Mouse (Mus musculus) forebrain, embryonic 13.5 days (tissue): ENCODE measurements around the gene Slc26a9. TPM values are rescaled to one million over a fixed set of nuclear protein-coding genes. Genes with fewer than 3 reads are reported as not detected.

Experiments used
- ATAC-seq: fragments of 200-750 bp; cut with Nextera tagmentation; 2 replicates; pipeline ENCODE4 v1.8.0; 2017
- H3K27ac ChIP-seq: fragments of 300-500 bp; sonication (generic); 2 replicates; pipeline ENCODE4 v1.5.1; 2015; ENCODE audit warnings: inconsistent platforms, mild to moderate bottlenecking, moderate library complexity
- H3K27me3 ChIP-seq: fragments of 300-500 bp; sonication (generic); 2 replicates; pipeline ENCODE4 v1.6.1; 2015; ENCODE audit warnings: mild to moderate bottlenecking, inconsistent platforms
- H3K36me3 ChIP-seq: fragments of 300-500 bp; sonication (generic); 2 replicates; pipeline ENCODE4 v1.6.1; 2015; ENCODE audit warnings: mild to moderate bottlenecking, inconsistent platforms; ENCODE audit not compliant: poor library complexity, severe bottlenecking
- H3K4me1 ChIP-seq: fragments of 300-500 bp; sonication (generic); 2 replicates; pipeline ENCODE4 v1.6.1; 2015; ENCODE audit warnings: inconsistent platforms
- H3K4me2 ChIP-seq: fragments of 300-500 bp; sonication (generic); 2 replicates; pipeline ENCODE4 v1.6.1; 2015; ENCODE audit warnings: inconsistent platforms, mild to moderate bottlenecking, moderate library complexity
- H3K4me3 ChIP-seq: fragments of 300-500 bp; sonication (generic); 2 replicates; pipeline ENCODE4 v1.5.1; 2015; ENCODE audit warnings: mild to moderate bottlenecking, inconsistent platforms
- H3K9ac ChIP-seq: fragments of 300-500 bp; sonication (generic); 2 replicates; pipeline ENCODE4 v1.6.1; 2015; ENCODE audit warnings: mild to moderate bottlenecking, inconsistent platforms
- H3K9me3 ChIP-seq: fragments of 300-500 bp; sonication (generic); replicated peaks from 2 replicates; pipeline ENCODE4 v1.6.1; 2016; ENCODE audit warnings: inconsistent platforms
- WGBS: fragments of 180-500 bp; shearing (Covaris S2); methylation state at CpG from one replicate; pipeline ENCODE4 v1.1.7; 2015; 5-methylcytosine and 5-hydroxymethylcytosine counted together
- polyA plus RNA-seq: library from polyadenylated mRNA; unstranded; fragments of >200 nt; fragmentation: Nextera tagmentation; extraction: Ambion mirVana; gene quantifications from 2 replicates; pipeline ENCODE4 v1.2.1, GENCODE M21; 2015

Slc26a9 gene
- polyA plus RNA-seq, 1 experiment from 2014 or later = 0.05 TPM

GRCm38 (mm10) chr1:131714388-131715337 lies 29.2 kb upstream of the Slc26a9 start:
- Histone ChIP-seq H3K4me2 (no peak overlapping the region), H3K4me1 (0 out of 2 replicates have a peak, but pooled peaks cover 3% of the 10 kb centered on the region), H3K27ac (no peak overlapping the region), H3K9ac (no peak overlapping the region), H3K4me3 (no peak overlapping the region), H3K36me3 (no peaks in the 10 kb centered on the region), H3K9me3 (no peaks in the 10 kb centered on the region), H3K27me3 (no peaks in the 10 kb centered on the region)
- WGBS = 69% methylated on average over 20 of the region's 20 CpGs
- no peak for ATAC-seq

- no peaks in the 10 kb centered on the region for H3K9me3 ChIP-seq
- no peak overlapping the region for H3K4me2 ChIP-seq
- no peak overlapping the region for H3K9ac ChIP-seq
- no peaks in the 10 kb centered on the region for H3K36me3 ChIP-seq
- H3K4me1 ChIP-seq = 0 out of 2 replicates have a peak, but pooled peaks cover 3% of the 10 kb centered on the region
- ATAC-seq = no peak
- no peak overlapping the region for H3K4me3 ChIP-seq
- H3K27me3 ChIP-seq = no peaks in the 10 kb centered on the region
- 49% methylated on average over 16 of the region's 16 CpGs for WGBS
- no peak overlapping the region for H3K27ac ChIP-seq
These were observed 24.7 kb upstream of the Slc26a9 start for GRCm38 (mm10) chr1:131718952-131719694.

DNA sequence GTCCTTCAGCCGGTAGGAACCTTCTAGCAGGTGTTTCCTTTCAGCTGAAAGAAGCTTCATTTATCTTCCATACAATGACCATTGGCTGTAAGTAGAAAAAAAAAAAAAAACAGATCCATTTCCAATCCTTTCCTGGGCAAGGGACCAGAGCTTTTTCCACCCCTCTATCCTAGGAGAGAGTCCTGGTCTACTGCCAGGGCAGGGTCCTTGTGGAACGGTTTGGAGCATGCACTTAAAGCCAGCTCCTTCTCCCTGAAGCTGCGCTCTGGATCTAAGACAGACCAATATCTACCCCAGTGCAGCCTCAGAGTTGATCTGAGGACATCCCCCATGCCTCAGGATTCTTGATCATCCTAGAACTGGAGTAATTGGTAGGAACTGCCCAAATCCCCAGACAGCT lies 21.8 kb upstream of the Slc26a9 start:
- H3K9me3 ChIP-seq = no peaks in the 10 kb centered on the region
- no peak overlapping the region for H3K9ac ChIP-seq
- ATAC-seq = no peak
- H3K27me3 ChIP-seq = no peaks in the 10 kb centered on the region
- 85% methylated on average over 3 of the region's 3 CpGs for WGBS
- no peak overlapping the region for H3K27ac ChIP-seq
- H3K4me1 ChIP-seq = 0 out of 2 replicates have a peak, but pooled peaks cover 3% of the 10 kb centered on the region
- H3K36me3 ChIP-seq = no peaks in the 10 kb centered on the region
- no peak overlapping the region for H3K4me2 ChIP-seq
- H3K4me3 ChIP-seq = no peak overlapping the region

GRCm38 (mm10) chr1:131723549-131723948 lies 20.3 kb upstream of the Slc26a9 start:
- Histone ChIP-seq H3K4me3 (no peak overlapping the region), H3K4me2 (no peak overlapping the region), H3K4me1 (0 out of 2 replicates have a peak, but pooled peaks cover 3% of the 10 kb centered on the region), H3K27me3 (no peaks in the 10 kb centered on the region), H3K36me3 (no peaks in the 10 kb centered on the region), H3K27ac (no peak overlapping the region), H3K9ac (no peak overlapping the region), H3K9me3 (no peaks in the 10 kb centered on the region)
- 50% methylated on average over 4 of the region's 4 CpGs for WGBS
- ATAC-seq = no peak

DNA sequence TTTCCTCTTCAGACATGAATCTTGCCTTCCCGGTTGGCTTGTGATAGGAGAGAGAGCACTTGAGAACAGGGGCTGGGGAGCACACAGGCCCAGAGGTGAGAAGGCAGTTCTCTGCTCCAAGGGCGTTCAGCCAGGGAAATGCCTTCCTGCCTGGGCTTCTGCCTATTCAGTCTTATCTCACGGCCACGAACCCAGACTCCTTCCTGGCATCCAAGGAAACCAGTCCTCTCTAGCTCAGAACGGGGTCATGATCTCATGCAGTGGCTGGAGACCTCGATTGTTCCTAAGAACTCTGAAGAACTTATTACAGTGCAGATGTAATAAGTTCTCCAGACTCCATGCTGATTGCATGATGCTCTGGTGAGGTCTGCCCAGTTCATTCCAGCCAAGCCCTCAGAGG lies 17.2 kb upstream of the Slc26a9 start:
- no peak overlapping the region for H3K9ac ChIP-seq
- WGBS = 79% methylated on average over 6 of the region's 6 CpGs
- ATAC-seq = no peak

DNA sequence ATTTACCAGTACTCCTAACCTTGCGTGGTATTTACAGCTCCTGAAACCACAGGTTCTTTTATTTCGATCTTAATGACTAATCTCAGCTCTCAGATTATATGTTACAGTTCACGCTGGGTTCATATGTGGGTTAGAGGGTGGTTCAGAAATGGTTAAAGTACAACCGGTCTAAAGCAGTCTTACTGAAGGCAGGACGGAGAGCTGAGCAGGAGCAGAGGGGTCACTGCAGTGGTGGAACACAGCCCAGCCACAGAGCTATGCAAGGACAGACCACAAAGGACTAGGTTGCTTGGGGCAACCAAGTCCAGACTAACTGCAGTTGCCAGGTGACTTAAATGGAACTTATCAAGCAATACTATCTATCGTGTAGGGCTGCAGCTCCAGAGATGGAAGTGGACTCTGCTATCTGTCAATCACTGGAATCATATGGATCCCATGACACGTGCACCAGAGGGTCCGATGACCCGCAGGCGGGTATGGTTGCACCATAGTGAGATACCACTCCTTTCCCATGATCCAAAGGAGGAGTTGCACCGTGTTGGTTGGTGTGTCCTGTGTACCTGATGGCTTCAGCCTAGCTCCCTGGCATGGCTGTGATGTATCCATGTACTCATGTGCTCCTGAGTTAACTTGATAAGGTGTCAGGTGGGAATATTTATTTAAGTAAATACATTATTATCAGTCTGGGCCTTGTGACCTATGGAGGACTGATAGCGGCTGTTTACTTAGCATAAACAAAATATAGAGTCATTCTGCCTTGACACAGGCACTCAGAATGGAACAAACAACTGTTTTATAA lies 13.0 kb upstream of the Slc26a9 start:
- Histone ChIP-seq H3K9ac (no peak overlapping the region), H3K4me1 (no peaks in the 10 kb centered on the region), H3K36me3 (no peaks in the 10 kb centered on the region), H3K4me2 (no peak overlapping the region), H3K4me3 (no peak overlapping the region), H3K27ac (no peak overlapping the region), H3K9me3 (no peaks in the 10 kb centered on the region), H3K27me3 (no peaks in the 10 kb centered on the region)
- 89% methylated on average over 12 of the region's 12 CpGs for WGBS
- no peak for ATAC-seq

More for the DNA sequence above, 17.2 kb upstream of the Slc26a9 start:
- Histone ChIP-seq H3K27ac (no peak overlapping the region), H3K4me2 (no peak overlapping the region), H3K36me3 (no peaks in the 10 kb centered on the region), H3K27me3 (no peaks in the 10 kb centered on the region), H3K4me1 (no peaks in the 10 kb centered on the region), H3K9me3 (no peaks in the 10 kb centered on the region), H3K4me3 (no peak overlapping the region)

DNA sequence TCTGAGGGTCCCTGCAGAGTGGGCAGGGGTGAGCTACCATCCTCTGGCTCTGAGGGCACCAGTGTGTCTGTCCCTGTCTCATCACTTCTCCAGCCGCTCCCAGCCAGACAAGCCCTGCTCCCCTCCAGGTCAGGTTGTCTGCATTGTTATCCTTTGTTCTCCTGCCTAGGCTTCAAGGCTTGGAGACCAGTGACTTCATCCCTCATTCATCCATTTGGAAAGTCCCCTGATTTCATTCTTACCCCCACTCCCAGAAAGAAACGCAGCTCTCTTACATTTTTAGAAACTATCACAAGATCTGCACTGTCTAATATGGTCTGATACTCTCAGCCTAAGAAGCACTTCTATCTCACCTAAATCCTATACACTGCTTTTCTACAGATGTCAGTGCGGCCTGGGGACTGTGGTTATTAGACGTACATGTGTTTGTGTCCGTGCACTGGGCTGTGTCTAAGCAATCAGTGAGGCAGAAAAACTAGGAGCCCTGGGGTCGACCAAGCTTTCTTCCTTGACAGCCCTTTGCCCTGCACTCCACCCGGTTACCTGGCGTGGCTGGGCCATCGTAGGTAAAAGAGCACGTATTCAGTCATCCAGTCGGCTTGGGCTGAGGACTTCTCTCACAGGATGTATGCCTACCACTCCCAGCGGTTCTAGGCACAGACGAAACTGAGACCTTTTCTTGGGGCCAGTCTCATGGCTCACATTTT lies 10.2 kb upstream of the Slc26a9 start:
- Histone ChIP-seq H3K36me3 (no peaks in the 10 kb centered on the region), H3K27ac (no peak overlapping the region), H3K4me2 (no peak overlapping the region), H3K4me3 (no peak overlapping the region), H3K9ac (no peak overlapping the region), H3K9me3 (no peaks in the 10 kb centered on the region), H3K4me1 (no peaks in the 10 kb centered on the region), H3K27me3 (no peaks in the 10 kb centered on the region)
- 35% methylated on average over 13 of the region's 13 CpGs for WGBS
- no peak for ATAC-seq

GRCm38 (mm10) chr1:131734657-131735273 lies 9.1 kb upstream of the Slc26a9 start:
- H3K4me2 ChIP-seq = no peak overlapping the region
- H3K9ac ChIP-seq = no peak overlapping the region
- no peaks in the 10 kb centered on the region for H3K27me3 ChIP-seq
- no peaks in the 10 kb centered on the region for H3K4me1 ChIP-seq
- H3K27ac ChIP-seq = no peak overlapping the region
- H3K9me3 ChIP-seq = no peaks in the 10 kb centered on the region
- ATAC-seq = no peak
- WGBS = 95% methylated on average over 6 of the region's 6 CpGs
- no peak overlapping the region for H3K4me3 ChIP-seq
- no peaks in the 10 kb centered on the region for H3K36me3 ChIP-seq

- no peaks in the 10 kb centered on the region for H3K27me3 ChIP-seq
- 92% methylated on average over 9 of the region's 9 CpGs for WGBS
- H3K9ac ChIP-seq = no peak overlapping the region
- H3K4me2 ChIP-seq = no peak overlapping the region
- no peaks in the 10 kb centered on the region for H3K4me1 ChIP-seq
- no peaks in the 10 kb centered on the region for H3K36me3 ChIP-seq
- no peak for ATAC-seq
- H3K27ac ChIP-seq = no peak overlapping the region
- no peaks in the 10 kb centered on the region for H3K9me3 ChIP-seq
- H3K4me3 ChIP-seq = no peak overlapping the region
These were observed 7.3 kb upstream of the Slc26a9 start for GRCm38 (mm10) chr1:131736494-131736893.

- Histone ChIP-seq H3K9me3 (no peaks in the 10 kb centered on the region), H3K27ac (no peak overlapping the region), H3K4me2 (no peak overlapping the region), H3K36me3 (no peaks in the 10 kb centered on the region), H3K4me3 (no peak overlapping the region), H3K27me3 (no peaks in the 10 kb centered on the region), H3K4me1 (no peaks in the 10 kb centered on the region), H3K9ac (no peak overlapping the region)
- peak; percentile 79 for ATAC-seq
- WGBS = 66% methylated on average over 5 of the region's 5 CpGs
These were observed 6.6 kb upstream of the Slc26a9 start for GRCm38 (mm10) chr1:131737269-131737668.

DNA sequence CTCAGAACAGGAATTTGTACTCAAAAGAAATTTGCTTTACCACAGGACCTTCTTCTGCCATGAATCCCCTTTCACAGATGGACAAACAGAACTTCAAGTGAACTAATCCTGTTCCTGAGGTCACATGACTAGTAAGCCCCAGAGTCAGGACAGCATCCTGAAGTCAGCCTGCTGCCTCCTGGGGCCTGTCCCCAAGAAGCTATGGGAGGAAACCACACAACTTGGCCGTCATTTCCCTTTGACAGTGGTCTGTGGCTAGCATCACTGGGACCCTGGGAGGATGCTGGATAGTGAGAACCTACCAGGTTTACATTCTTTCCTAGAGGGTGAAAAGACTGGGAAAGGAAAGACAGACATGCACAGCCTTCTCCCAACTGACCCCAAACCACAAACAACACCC lies 5.1 kb upstream of the Slc26a9 start:
- H3K4me2 ChIP-seq = no peak overlapping the region
- no peak overlapping the region for H3K27ac ChIP-seq
- no peaks in the 10 kb centered on the region for H3K27me3 ChIP-seq
- no peaks in the 10 kb centered on the region for H3K9me3 ChIP-seq
- H3K9ac ChIP-seq = no peak overlapping the region
- H3K4me1 ChIP-seq = no peaks in the 10 kb centered on the region
- 82% methylated on average over 1 of the region's 1 CpGs for WGBS
- H3K4me3 ChIP-seq = no peak overlapping the region
- ATAC-seq = no peak
- H3K36me3 ChIP-seq = no peaks in the 10 kb centered on the region
